Mouse (Mus musculus) cerebellum, adult 2 months (tissue): Measurements from ENCODE around the gene Nme4. TPM values are rescaled to one million over a fixed set of nuclear protein-coding genes. Genes with fewer than 3 reads are reported as not detected.
"Not testable (repeated sequence)": the region's sequence is repeated elsewhere in the genome, so short reads cannot be mapped to it uniquely, and the experiment has no call there.

Experiments
- DNase-seq, 2 experiments: peaks; one replicate each; pipeline ENCODE4 v3.0.0; 2021
- H3K27ac ChIP-seq: fragments of 200-500 bp; 2 replicates; pipeline ENCODE4 v1.5.1; 2012; ENCODE audit warnings: low read length, control low read depth, inconsistent platforms; ENCODE audit not compliant: insufficient read depth
- H3K27me3 ChIP-seq: fragments of 200-500 bp; 2 replicates; pipeline ENCODE4 v1.6.1; 2012; ENCODE audit warnings: inconsistent platforms, mild to moderate bottlenecking, low read length, moderate library complexity; ENCODE audit not compliant: control insufficient read depth, insufficient read depth
- H3K4me1 ChIP-seq: fragments of 200-500 bp; 2 replicates; pipeline ENCODE4 v1.6.1; 2011; ENCODE audit warnings: low read length; ENCODE audit not compliant: control insufficient read depth, insufficient read depth
- H3K4me3 ChIP-seq: fragments of 200-500 bp; replicated peaks from 2 replicates; pipeline ENCODE3; 2011; ENCODE audit warnings: mild to moderate bottlenecking, low read depth, low read length, control low read depth; ENCODE audit not compliant: insufficient read depth
- CTCF ChIP-seq: fragments of 200-500 bp; IDR thresholded peaks from 2 replicates; pipeline ENCODE4 v1.5.1; 2011; ENCODE audit warnings: low read depth, mild to moderate bottlenecking, control low read depth, low read length, moderate library complexity, borderline replicate concordance; ENCODE audit not compliant: insufficient read depth
- POLR2A ChIP-seq: fragments of 200-500 bp; IDR thresholded peaks from 2 replicates; pipeline ENCODE4 v1.6.1; 2011; ENCODE audit warnings: low read length, control low read depth, borderline replicate concordance; ENCODE audit not compliant: insufficient read depth
- WGBS: fragments of 180-500 bp; shearing (Covaris S2); methylation state at CpG from one replicate; pipeline ENCODE4 v1.1.7; 2018; 5-methylcytosine and 5-hydroxymethylcytosine counted together
- polyA plus RNA-seq: library from polyadenylated mRNA; depleted of rRNA; stranded (reverse); fragments of >200 nt; gene quantifications from 2 replicates; pipeline ENCODE4 v1.2.3, GENCODE M21; 2012

The Nme4 gene
- polyA plus RNA-seq, 1 experiment, result 6.2 TPM

DNA sequence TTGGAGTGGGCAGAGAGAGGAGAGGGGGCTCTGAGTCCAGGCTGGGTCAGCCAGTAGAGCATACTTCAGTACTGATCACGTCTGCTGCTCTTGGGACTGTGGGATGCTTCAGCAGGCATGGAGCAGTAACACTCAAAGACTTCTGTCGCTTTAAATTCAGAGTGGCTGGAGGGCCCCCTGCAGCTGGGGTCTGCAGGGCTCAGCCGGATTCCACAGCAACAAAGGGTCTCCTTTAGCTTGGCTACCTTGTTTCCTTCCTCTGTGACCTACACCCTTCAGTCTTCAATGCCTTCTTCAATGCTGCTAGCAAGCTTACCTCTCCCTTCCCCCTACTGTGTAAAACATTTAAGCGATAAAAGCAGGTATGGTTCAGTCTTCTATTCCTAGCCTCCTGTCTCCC is 15.6 kb upstream of the Nme4 start:
- H3K27me3 ChIP-seq, result no peaks in the 10 kb centered on the region
- no peak overlapping the region for H3K4me3 ChIP-seq
- WGBS, result 55% methylated on average over 4 of the region's 4 CpGs
- H3K27ac ChIP-seq, result no peak overlapping the region
- DNase-seq, result no peak
- TF ChIP-seq CTCF (no peak), POLR2A (no peak)
- H3K4me1 ChIP-seq, result no peaks in the 10 kb centered on the region

GRCm38 (mm10) chr17:26110156-26110555 is 14.8 kb upstream of the Nme4 start:
- DNase-seq, result no peak
- H3K4me3 ChIP-seq, result no peak overlapping the region
- WGBS, result 39% methylated on average over 4 of the region's 4 CpGs
- no peaks in the 10 kb centered on the region for H3K27me3 ChIP-seq
- TF ChIP-seq POLR2A (no peak), CTCF (no peak)
- no peak overlapping the region for H3K27ac ChIP-seq
- H3K4me1 ChIP-seq, result no peaks in the 10 kb centered on the region

DNA sequence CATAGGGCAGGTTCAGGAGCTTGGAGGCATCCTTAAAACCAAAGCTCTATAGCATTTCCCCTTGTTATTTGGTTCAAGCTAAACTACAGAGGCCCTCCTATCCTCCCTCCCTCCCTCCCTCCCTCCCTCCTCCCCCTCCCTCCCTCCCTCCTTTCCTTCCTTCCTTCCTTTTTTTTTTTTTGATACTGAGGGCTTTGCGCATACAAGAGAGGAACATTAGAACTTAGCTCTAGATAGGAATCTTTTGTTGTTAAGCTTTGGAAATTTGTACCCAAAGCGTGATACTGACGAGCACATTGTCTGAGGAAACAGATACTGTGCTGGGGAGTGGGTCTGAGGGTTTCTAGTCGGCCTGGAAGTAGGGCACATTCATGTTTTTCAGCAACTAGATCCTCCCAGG is 10.2 kb upstream of the Nme4 start:
- TF ChIP-seq CTCF (no peak), POLR2A (no peak)
- no peak overlapping the region for H3K27ac ChIP-seq
- no peak overlapping the region for H3K4me3 ChIP-seq
- 75% methylated on average over 4 of the region's 4 CpGs for WGBS
- no peaks in the 10 kb centered on the region for H3K27me3 ChIP-seq
- no peak for DNase-seq
- no peaks in the 10 kb centered on the region for H3K4me1 ChIP-seq

GRCm38 (mm10) chr17:26101478-26101877 is 6.1 kb upstream of the Nme4 start:
- 72% methylated on average over 4 of the region's 4 CpGs for WGBS
- Histone ChIP-seq H3K27ac (no peak overlapping the region), H3K4me1 (no peaks in the 10 kb centered on the region), H3K4me3 (no peak overlapping the region), H3K27me3 (no peaks in the 10 kb centered on the region)
- no peak for DNase-seq
- TF ChIP-seq POLR2A, result no peak
- TF ChIP-seq CTCF, result no peak

GRCm38 (mm10) chr17:26100166-26100565 is 4.8 kb upstream of the Nme4 start:
- Histone ChIP-seq H3K27ac (no peak overlapping the region), H3K27me3 (no peaks in the 10 kb centered on the region), H3K4me1 (no peaks in the 10 kb centered on the region), H3K4me3 (no peak overlapping the region)
- WGBS, result 51% methylated on average over 2 of the region's 2 CpGs
- DNase-seq, result no peak
- TF ChIP-seq POLR2A (no peak), CTCF (no peak)

DNA sequence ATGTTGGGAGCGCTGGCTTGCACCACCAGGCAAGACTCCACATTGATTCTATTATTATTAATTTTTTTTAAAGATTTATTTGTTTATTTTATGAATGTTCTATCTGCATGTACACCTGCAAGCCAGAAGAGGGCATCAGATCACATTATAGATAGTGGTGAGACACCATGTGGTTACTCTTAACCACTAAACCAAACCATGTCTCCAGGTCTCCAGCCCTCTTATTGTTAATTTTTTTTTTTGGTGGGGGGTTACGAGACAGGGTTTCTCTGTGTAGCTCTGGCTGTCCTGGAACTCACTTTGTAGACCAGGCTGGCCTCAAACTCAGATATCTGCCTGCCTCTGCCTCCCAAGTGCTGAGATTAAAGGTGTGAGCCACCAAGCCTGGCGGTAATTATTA is 3.9 kb upstream of the Nme4 start:
- peak in 1 of 2 experiments; percentile 58 for DNase-seq

GRCm38 (mm10) chr17:26098461-26098860 is 3.1 kb upstream of the Nme4 start:
- Histone ChIP-seq H3K27me3 (no peaks in the 10 kb centered on the region), H3K4me3 (no peak overlapping the region), H3K27ac (no peak overlapping the region), H3K4me1 (no peaks in the 10 kb centered on the region)
- DNase-seq, result no peak
- TF ChIP-seq POLR2A (no peak), CTCF (no peak)
- WGBS, result 93% methylated on average over 7 of the region's 7 CpGs

More for the DNA sequence above, 3.9 kb upstream of the Nme4 start:
- H3K27ac ChIP-seq, H3K4me3 ChIP-seq, H3K4me1 ChIP-seq, H3K27me3 ChIP-seq: not testable (repeated sequence)
- WGBS, result 61% methylated on average over 3 of the region's 3 CpGs

DNA sequence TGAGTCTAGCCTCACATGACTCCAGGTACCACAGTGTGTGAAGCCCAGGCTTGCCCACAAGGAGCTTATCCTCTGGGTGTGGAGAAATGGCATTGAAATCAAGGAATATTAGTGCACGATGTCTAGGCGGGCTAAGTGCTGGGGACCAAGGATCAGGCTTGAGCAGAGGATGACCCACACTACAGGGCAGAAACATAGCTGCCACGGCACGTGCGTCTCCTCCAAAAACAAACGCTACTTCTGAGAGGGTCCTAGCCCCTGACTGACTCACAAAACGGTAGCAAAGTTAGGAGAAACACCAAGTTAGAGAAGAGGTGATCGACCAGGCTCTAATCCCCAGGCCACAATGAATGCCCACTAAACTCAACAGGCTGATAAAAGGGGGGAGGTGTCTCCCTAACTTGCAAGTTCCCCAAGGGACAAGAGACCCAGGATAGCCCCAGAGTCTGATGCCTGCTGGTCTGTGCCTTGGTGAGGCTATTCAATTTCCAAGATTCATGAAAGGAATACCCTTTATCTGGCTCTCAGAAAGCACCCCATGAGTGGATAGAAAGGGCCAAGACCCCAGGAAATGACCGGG is 781 bp downstream of the Nme4 start:
- WGBS, result 53% methylated on average over 9 of the region's 9 CpGs
- Histone ChIP-seq H3K4me1 (no peaks in the 10 kb centered on the region), H3K27me3 (no peaks in the 10 kb centered on the region), H3K4me3 (peak overlapping the region; percentile 68), H3K27ac (no peak overlapping the region)
- no peak for DNase-seq
- TF ChIP-seq POLR2A (no peak), CTCF (no peak)
